Mouse (Mus musculus): Measurements from ENCODE around the gene Aqp11.

Gene Aqp11

GRCm38 (mm10) chr7:97747176-97747707 is 9.2 kb upstream of the Aqp11 start:
- DNase-seq = no peak

- peak; percentile 74 to 86 for DNase-seq
Measured at GRCm38 (mm10) chr7:97745299-97745698, 7.2 kb upstream of the Aqp11 start.

- DNase-seq = no peak
Measured at GRCm38 (mm10) chr7:97741756-97742291, 3.7 kb upstream of the Aqp11 start.

GRCm38 (mm10) chr7:97740948-97741347 is 2.9 kb upstream of the Aqp11 start:
- no peak for DNase-seq

GRCm38 (mm10) chr7:97737256-97737637 is 842 bp downstream of the Aqp11 start:
- DNase-seq = peak in 1 of 2 experiments; percentile 49

GRCm38 (mm10) chr7:97735886-97736420 is 2.1 kb downstream of the Aqp11 start:
- no peak for DNase-seq

GRCm38 (mm10) chr7:97735021-97735420 is 3.1 kb downstream of the Aqp11 start:
- DNase-seq = no peak

- no peak for DNase-seq
Measured at GRCm38 (mm10) chr7:97733606-97734005, 4.5 kb downstream of the Aqp11 start.

GRCm38 (mm10) chr7:97730427-97730826 is 7.7 kb downstream of the Aqp11 start:
- DNase-seq = no peak

- DNase-seq = peak in 1 of 2 experiments; percentile 21
Measured at GRCm38 (mm10) chr7:97728666-97729614, 9.1 kb downstream of the Aqp11 start.

GRCm38 (mm10) chr7:97726778-97727177 is 11.3 kb downstream of the Aqp11 start:
- DNase-seq = no peak

- no peak for DNase-seq
Measured at GRCm38 (mm10) chr7:97726080-97726479, 12.0 kb downstream of the Aqp11 start.

- DNase-seq = no peak
Measured at GRCm38 (mm10) chr7:97725401-97725800, 12.7 kb downstream of the Aqp11 start.

- DNase-seq = no peak
Measured at GRCm38 (mm10) chr7:97723646-97724538, 14.2 kb downstream of the Aqp11 start.

GRCm38 (mm10) chr7:97722278-97722918 is 15.7 kb downstream of the Aqp11 start:
- DNase-seq = no peak

GRCm38 (mm10) chr7:97720109-97720508 is 18.0 kb downstream of the Aqp11 start:
- no peak for DNase-seq

- DNase-seq = no peak
Measured at GRCm38 (mm10) chr7:97719078-97719477, 19.0 kb downstream of the Aqp11 start.

GRCm38 (mm10) chr7:97717326-97717725 is 20.8 kb downstream of the Aqp11 start:
- no peak for DNase-seq

- DNase-seq = no peak
Measured at GRCm38 (mm10) chr7:97714651-97715050, 23.4 kb downstream of the Aqp11 start.

- DNase-seq = no peak
Measured at GRCm38 (mm10) chr7:97709204-97709603, 28.9 kb downstream of the Aqp11 start.

GRCm38 (mm10) chr7:97707809-97708208 is 30.3 kb downstream of the Aqp11 start:
- DNase-seq = no peak

GRCm38 (mm10) chr7:97707123-97707522 is 31.0 kb downstream of the Aqp11 start:
- peak; percentile 54 to 70 for DNase-seq
